Mouse (Mus musculus): ENCODE results near the gene Btbd9. TPM values are rescaled to one million over a fixed set of nuclear protein-coding genes. Genes with fewer than 3 reads are reported as not detected.

Gene Btbd9
- polyA plus RNA-seq, 1 experiment = 21.3 TPM

DNA sequence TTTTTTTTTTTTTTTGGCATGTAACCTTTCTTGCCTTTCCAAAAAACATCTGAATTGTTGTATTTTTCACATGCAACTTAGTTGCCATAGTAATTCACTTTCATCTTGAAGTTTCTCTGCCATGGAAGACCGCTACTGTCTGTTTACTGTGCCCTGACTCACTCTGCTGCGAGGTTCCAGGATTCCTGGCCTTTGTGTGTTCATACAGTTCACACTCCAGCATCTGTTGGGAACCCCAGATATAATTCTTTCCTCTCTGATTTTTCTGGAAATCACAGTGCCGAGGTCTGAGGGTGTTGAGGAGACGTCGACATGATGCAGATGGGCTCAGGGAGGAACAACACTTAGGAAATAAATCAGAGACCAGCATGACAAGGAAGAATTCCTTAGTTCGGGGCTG, 283.6 kb downstream of the Btbd9 start:
- Histone ChIP-seq H3K4me3 (no peak overlapping the region), H3K27me3 (ENCODE audit: control insufficient read depth, insufficient read depth, insufficient read length) (no peaks in the 10 kb centered on the region), H3K36me3 (ENCODE audit: control insufficient read depth, insufficient read depth) (no peaks in the 10 kb centered on the region), H3ac (ENCODE audit: control insufficient read depth, insufficient read length) (no peak overlapping the region), H3K4me2 (ENCODE audit: low read depth) (no peak overlapping the region), H3K79me2 (ENCODE audit: control insufficient read depth, insufficient read depth) (no peaks in the 10 kb centered on the region)
- TF ChIP-seq MAX (IDR thresholded peaks at IDR 0.05; ENCODE audit: low read depth) (no peak), CEBPB (IDR thresholded peaks at IDR 0.05; ENCODE audit: insufficient read depth, poor library complexity, severe bottlenecking) (no peak)

GRCm38 (mm10) chr17:30285641-30286040, 290.6 kb downstream of the Btbd9 start:
- Histone ChIP-seq H3K36me3 (ENCODE audit: control insufficient read depth, insufficient read depth) (no peaks in the 10 kb centered on the region), H3K79me2 (ENCODE audit: control insufficient read depth, insufficient read depth) (no peaks in the 10 kb centered on the region), H3K4me2 (ENCODE audit: low read depth) (no peak overlapping the region), H3K27me3 (ENCODE audit: control insufficient read depth, insufficient read depth, insufficient read length) (no peaks in the 10 kb centered on the region), H3K4me3 (no peak overlapping the region), H3ac (ENCODE audit: control insufficient read depth, insufficient read length) (no peak overlapping the region)
- TF ChIP-seq USF1 (IDR thresholded peaks at IDR 0.05; ENCODE audit: low read depth) (no peak), POLR2A (IDR thresholded peaks at IDR 0.05; ENCODE audit: insufficient read length, low read depth) (no peak), POLR2AphosphoS2 (IDR thresholded peaks at IDR 0.05; ENCODE audit: insufficient read length, low read depth) (no peak), TCF3 (IDR thresholded peaks at IDR 0.05; ENCODE audit: insufficient read length, low read depth) (no peak), MYOG (IDR thresholded peaks at IDR 0.05; ENCODE audit: control insufficient read depth in 1 of 3, insufficient read depth in 1 of 3, insufficient read length in 2 of 3, low read depth in 2 of 3) (no peak), TCF12 (IDR thresholded peaks at IDR 0.05; ENCODE audit: insufficient read depth, poor library complexity, severe bottlenecking) (no peak)

DNA sequence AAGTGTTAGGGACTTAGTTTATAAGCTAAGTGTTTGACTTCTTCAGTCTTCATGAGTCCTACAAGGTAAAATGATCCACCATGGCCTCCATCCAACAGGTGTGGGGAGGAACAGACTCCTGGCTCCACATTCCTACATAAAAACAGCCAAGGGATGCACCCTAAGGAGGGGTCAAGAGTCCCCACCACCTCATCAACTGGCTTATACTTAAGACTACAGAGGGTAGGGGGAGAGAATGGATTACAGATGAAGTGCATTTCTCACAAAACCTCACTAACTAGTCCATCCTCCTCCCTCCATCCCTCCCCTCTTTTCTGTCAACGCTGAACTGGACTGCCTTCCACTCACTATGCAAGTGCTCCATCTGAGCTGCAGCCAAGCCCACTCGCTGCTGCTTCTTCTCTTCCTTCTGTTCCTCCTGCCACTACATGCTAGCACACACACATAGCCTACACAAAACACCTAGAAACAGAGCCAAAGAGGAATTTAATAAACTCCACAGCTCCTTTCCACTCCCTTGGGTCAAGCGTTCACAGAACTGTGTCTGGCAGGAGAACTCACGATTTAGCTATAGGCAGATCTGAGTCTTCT, 292.7 kb downstream of the Btbd9 start:
- Histone ChIP-seq H3K4me3 (no peak overlapping the region), H3K4me2 (ENCODE audit: low read depth) (no peak overlapping the region), H3K27me3 (ENCODE audit: control insufficient read depth, insufficient read depth, insufficient read length) (no peaks in the 10 kb centered on the region), H3K79me2 (ENCODE audit: control insufficient read depth, insufficient read depth) (no peaks in the 10 kb centered on the region), H3ac (ENCODE audit: control insufficient read depth, insufficient read length) (no peak overlapping the region), H3K36me3 (ENCODE audit: control insufficient read depth, insufficient read depth) (no peaks in the 10 kb centered on the region)
- TF ChIP-seq TCF12 (IDR thresholded peaks at IDR 0.05; ENCODE audit: insufficient read depth, poor library complexity, severe bottlenecking) (no peak), POLR2A (IDR thresholded peaks at IDR 0.05; ENCODE audit: insufficient read length, low read depth) (no peak), SRF (IDR thresholded peaks at IDR 0.05; ENCODE audit: control insufficient read depth, insufficient read length, low read depth) (no peak), USF1 (IDR thresholded peaks at IDR 0.05; ENCODE audit: low read depth) (no peak), REST (IDR thresholded peaks at IDR 0.05; ENCODE audit: insufficient read depth, insufficient read length) (no peak), MAX (IDR thresholded peaks at IDR 0.05; ENCODE audit: low read depth) (no peak), TCF3 (IDR thresholded peaks at IDR 0.05; ENCODE audit: insufficient read length, low read depth) (no peak), POLR2AphosphoS2 (IDR thresholded peaks at IDR 0.05; ENCODE audit: insufficient read length, low read depth) (no peak), CEBPB (IDR thresholded peaks at IDR 0.05; ENCODE audit: insufficient read depth, poor library complexity, severe bottlenecking) (no peak), E2F4 (IDR thresholded peaks at IDR 0.05; ENCODE audit: insufficient read depth) (no peak), MYOD1 (IDR thresholded peaks at IDR 0.05; ENCODE audit: control insufficient read depth in 1 of 3, insufficient read length in 2 of 3, low read depth in 2 of 3) (no peak), MYOG (IDR thresholded peaks at IDR 0.05; ENCODE audit: control insufficient read depth in 1 of 3, insufficient read depth in 1 of 3, insufficient read length in 2 of 3, low read depth in 2 of 3) (no peak)

GRCm38 (mm10) chr17:30283001-30283400, 293.3 kb downstream of the Btbd9 start:
- Histone ChIP-seq H3K4me3 (no peak overlapping the region), H3K4me2 (ENCODE audit: low read depth) (no peak overlapping the region), H3K79me2 (ENCODE audit: control insufficient read depth, insufficient read depth) (no peaks in the 10 kb centered on the region), H3ac (ENCODE audit: control insufficient read depth, insufficient read length) (no peak overlapping the region), H3K36me3 (ENCODE audit: control insufficient read depth, insufficient read depth) (no peaks in the 10 kb centered on the region), H3K27me3 (ENCODE audit: control insufficient read depth, insufficient read depth, insufficient read length) (no peaks in the 10 kb centered on the region)
- TF ChIP-seq TCF12 (IDR thresholded peaks at IDR 0.05; ENCODE audit: insufficient read depth, poor library complexity, severe bottlenecking) = no peak
- no peak for TF ChIP-seq SRF (IDR thresholded peaks at IDR 0.05; ENCODE audit: control insufficient read depth, insufficient read length, low read depth)
- TF ChIP-seq REST (IDR thresholded peaks at IDR 0.05; ENCODE audit: insufficient read depth, insufficient read length) = no peak
- no peak for TF ChIP-seq POLR2AphosphoS2 (IDR thresholded peaks at IDR 0.05; ENCODE audit: insufficient read length, low read depth)
- no peak for TF ChIP-seq MYOG (IDR thresholded peaks at IDR 0.05; ENCODE audit: control insufficient read depth in 1 of 3, insufficient read depth in 1 of 3, insufficient read length in 2 of 3, low read depth in 2 of 3)
- TF ChIP-seq MYOD1 (IDR thresholded peaks at IDR 0.05; ENCODE audit: control insufficient read depth in 1 of 3, insufficient read length in 2 of 3, low read depth in 2 of 3) = no peak
- TF ChIP-seq E2F4 (IDR thresholded peaks at IDR 0.05; ENCODE audit: insufficient read depth) = no peak
- no peak for TF ChIP-seq POLR2A (IDR thresholded peaks at IDR 0.05; ENCODE audit: insufficient read length, low read depth)
- no peak for TF ChIP-seq CEBPB (IDR thresholded peaks at IDR 0.05; ENCODE audit: insufficient read depth, poor library complexity, severe bottlenecking)
- TF ChIP-seq TCF3 (IDR thresholded peaks at IDR 0.05; ENCODE audit: insufficient read length, low read depth) = no peak
- no peak for TF ChIP-seq MAX (IDR thresholded peaks at IDR 0.05; ENCODE audit: low read depth)
- no peak for TF ChIP-seq USF1 (IDR thresholded peaks at IDR 0.05; ENCODE audit: low read depth)

GRCm38 (mm10) chr17:30280323-30281118, 295.8 kb downstream of the Btbd9 start:
- Histone ChIP-seq H3K79me2 (ENCODE audit: control insufficient read depth, insufficient read depth) (no peaks in the 10 kb centered on the region), H3K4me2 (ENCODE audit: low read depth) (no peak overlapping the region), H3K4me3 (no peak overlapping the region), H3ac (ENCODE audit: control insufficient read depth, insufficient read length) (no peak overlapping the region), H3K27me3 (ENCODE audit: control insufficient read depth, insufficient read depth, insufficient read length) (no peaks in the 10 kb centered on the region), H3K36me3 (ENCODE audit: control insufficient read depth, insufficient read depth) (no peaks in the 10 kb centered on the region)
- TF ChIP-seq TCF3 (IDR thresholded peaks at IDR 0.05; ENCODE audit: insufficient read length, low read depth) = no peak
- no peak for TF ChIP-seq POLR2A (IDR thresholded peaks at IDR 0.05; ENCODE audit: insufficient read length, low read depth)
- TF ChIP-seq SRF (IDR thresholded peaks at IDR 0.05; ENCODE audit: control insufficient read depth, insufficient read length, low read depth) = no peak
- TF ChIP-seq E2F4 (IDR thresholded peaks at IDR 0.05; ENCODE audit: insufficient read depth) = no peak
- TF ChIP-seq USF1 (IDR thresholded peaks at IDR 0.05; ENCODE audit: low read depth) = no peak
- TF ChIP-seq MYOD1 (IDR thresholded peaks at IDR 0.05; ENCODE audit: control insufficient read depth in 1 of 3, insufficient read length in 2 of 3, low read depth in 2 of 3) = no peak
- no peak for TF ChIP-seq MAX (IDR thresholded peaks at IDR 0.05; ENCODE audit: low read depth)
- TF ChIP-seq MYOG (IDR thresholded peaks at IDR 0.05; ENCODE audit: control insufficient read depth in 1 of 3, insufficient read depth in 1 of 3, insufficient read length in 2 of 3, low read depth in 2 of 3) = no peak
- TF ChIP-seq TCF12 (IDR thresholded peaks at IDR 0.05; ENCODE audit: insufficient read depth, poor library complexity, severe bottlenecking) = no peak
- no peak for TF ChIP-seq REST (IDR thresholded peaks at IDR 0.05; ENCODE audit: insufficient read depth, insufficient read length)
- TF ChIP-seq CEBPB (IDR thresholded peaks at IDR 0.05; ENCODE audit: insufficient read depth, poor library complexity, severe bottlenecking) = no peak
- no peak for TF ChIP-seq POLR2AphosphoS2 (IDR thresholded peaks at IDR 0.05; ENCODE audit: insufficient read length, low read depth)
